Mouse (Mus musculus): ENCODE data around the gene Becn1. TPM values are rescaled to one million over a fixed set of nuclear protein-coding genes. Genes with fewer than 3 reads are reported as not detected.
"Not testable (repeated sequence)": the region's sequence is repeated elsewhere in the genome, so short reads cannot be mapped to it uniquely, and the experiment has no call there.

Becn1 gene
- polyA plus RNA-seq, 1 experiment from 2014 or later = 140 TPM

DNA sequence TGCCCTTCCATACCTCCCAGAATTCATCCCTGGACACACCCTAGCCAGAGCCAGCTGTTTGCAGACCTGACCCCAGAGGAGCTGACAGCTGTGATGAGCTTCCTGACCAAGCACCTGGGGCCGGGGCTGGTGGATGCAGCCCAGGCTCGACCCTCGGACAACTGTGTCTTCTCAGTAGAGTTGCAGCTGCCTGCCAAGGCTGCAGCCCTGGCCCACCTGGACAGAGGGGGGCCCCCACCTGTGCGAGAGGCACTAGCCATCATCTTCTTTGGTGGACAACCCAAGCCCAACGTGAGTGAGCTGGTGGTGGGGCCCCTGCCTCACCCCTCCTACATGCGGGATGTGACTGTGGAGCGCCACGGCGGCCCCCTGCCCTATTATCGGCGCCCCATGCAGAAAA is 23.1 kb upstream of the Becn1 start:
- not testable (repeated sequence) for H3K27me3 ChIP-seq (ENCODE audit: control insufficient read depth, insufficient read depth, low read length); H3K27ac ChIP-seq (ENCODE audit: low read length); H3K4me3 ChIP-seq (ENCODE audit: low read depth, low read length); H3K9ac ChIP-seq (replicated peaks; ENCODE audit: low read depth, low read length); H3K4me2 ChIP-seq (replicated peaks; ENCODE audit: low read depth, low read length); H3K9me3 ChIP-seq (ENCODE audit: control insufficient read depth, low read depth, low read length); H3K4me1 ChIP-seq (ENCODE audit: control insufficient read depth, insufficient read depth, low read length); ATAC-seq (ENCODE audit: insufficient number of reproducible peaks, insufficient read depth, low FRiP score, low read depth)
- 91% methylated on average over 11 of the region's 11 CpGs for WGBS
- H3K36me3 ChIP-seq (ENCODE audit: control insufficient read depth, insufficient read depth, low read length) = peaks cover 49% of the 10 kb centered on the region

DNA sequence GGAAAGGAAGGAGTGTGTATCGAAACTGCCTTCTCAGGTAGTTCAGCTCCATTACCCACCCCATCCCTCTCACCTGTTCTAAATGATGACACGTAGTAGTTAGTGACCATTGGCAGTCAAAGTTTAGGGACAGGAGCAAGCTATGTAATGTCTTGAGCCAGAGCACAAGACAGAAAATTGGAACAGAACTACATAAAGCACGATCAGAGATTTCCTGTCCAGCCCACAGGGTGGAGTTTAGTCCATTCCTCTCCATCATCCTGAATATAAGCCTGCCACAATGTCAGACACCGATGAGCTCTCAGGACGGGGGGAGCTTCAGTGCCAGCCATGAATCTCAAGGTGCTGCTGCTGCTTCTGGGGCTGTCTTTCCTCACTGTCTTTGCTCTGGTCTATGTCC is 22.7 kb upstream of the Becn1 start, which contains the start of gene Aoc2:
TSS of gene Aoc2 (plus strand) at position 301 of the 400 bp plus-strand sequence.
- H3K4me1 ChIP-seq (ENCODE audit: control insufficient read depth, insufficient read depth, low read length) = 0 out of 2 replicates have a peak, but pooled peaks cover 3% of the 10 kb centered on the region
- no peak within 1 kb of the TSS for H3K4me3 ChIP-seq (ENCODE audit: low read depth, low read length)
- H3K4me2 ChIP-seq (replicated peaks; ENCODE audit: low read depth, low read length) = no peak within 1 kb of the TSS
- no peaks in the 10 kb centered on the region for H3K27me3 ChIP-seq (ENCODE audit: control insufficient read depth, insufficient read depth, low read length)
- peaks cover 54% of the 10 kb centered on the region for H3K36me3 ChIP-seq (ENCODE audit: control insufficient read depth, insufficient read depth, low read length)
- 88% methylated on average over 5 of the region's 5 CpGs for WGBS
- H3K9ac ChIP-seq (replicated peaks; ENCODE audit: low read depth, low read length) = no peak within 1 kb of the TSS
- H3K9me3 ChIP-seq (ENCODE audit: control insufficient read depth, low read depth, low read length) = no peaks in the 10 kb centered on the region
- ATAC-seq (ENCODE audit: insufficient number of reproducible peaks, insufficient read depth, low FRiP score, low read depth) = no peak
- no peak within 1 kb of the TSS for H3K27ac ChIP-seq (ENCODE audit: low read length)

DNA sequence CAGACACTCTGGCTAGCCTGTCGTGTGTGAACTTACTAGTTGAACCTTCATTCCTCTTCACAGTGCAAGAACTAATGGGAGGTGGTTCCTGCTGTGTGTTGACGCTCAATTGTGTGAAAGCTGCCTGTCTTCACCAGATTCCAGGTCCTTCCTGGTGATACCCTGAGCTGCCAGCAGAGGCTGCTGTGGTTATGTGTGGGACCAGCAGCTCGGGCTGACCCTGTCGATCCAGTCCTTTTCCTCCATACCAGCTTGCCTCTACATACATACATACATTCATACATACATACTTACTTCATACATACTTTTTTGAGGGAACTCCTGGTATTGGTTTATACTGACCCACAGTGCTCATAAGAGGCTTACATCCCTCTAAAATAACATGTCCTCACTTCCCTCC is 21.5 kb upstream of the Becn1 start:
- no peak overlapping the region for H3K9ac ChIP-seq (replicated peaks; ENCODE audit: low read depth, low read length)
- 12% methylated on average over 4 of the region's 4 CpGs for WGBS
- no peak for ATAC-seq (ENCODE audit: insufficient number of reproducible peaks, insufficient read depth, low FRiP score, low read depth)

DNA sequence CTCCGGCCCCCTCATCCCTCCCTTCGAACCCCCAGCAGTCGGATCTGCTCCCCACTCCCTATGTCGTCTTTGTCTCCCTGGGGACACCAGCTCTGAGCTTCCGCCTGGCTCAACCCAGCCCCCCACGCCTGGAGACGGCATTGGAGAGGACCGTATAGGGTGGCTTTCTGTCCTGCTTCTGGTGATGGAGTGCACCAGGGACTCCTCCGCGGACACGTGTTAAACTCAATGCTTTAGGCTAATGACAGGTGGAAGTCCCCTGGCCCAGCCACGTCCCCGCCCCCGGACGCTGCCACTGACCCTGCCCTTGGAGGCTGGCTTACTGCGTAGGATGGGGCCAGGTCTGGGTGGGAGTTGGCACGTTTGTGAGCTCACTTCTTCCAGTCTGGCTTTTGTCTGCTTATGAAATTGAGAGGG is 14.4 kb upstream of the Becn1 start:
- under 1% methylated on average over 17 of the region's 17 CpGs for WGBS
- Histone ChIP-seq H3K27me3 (ENCODE audit: control insufficient read depth, insufficient read depth, low read length) (no peaks in the 10 kb centered on the region), H3K4me1 (ENCODE audit: control insufficient read depth, insufficient read depth, low read length) (peaks cover 6% of the 10 kb centered on the region), H3K9ac (replicated peaks; ENCODE audit: low read depth, low read length) (peak overlapping the region; percentile 72), H3K27ac (ENCODE audit: low read length) (peak overlapping the region; percentile 76), H3K4me3 (ENCODE audit: low read depth, low read length) (peak overlapping the region; percentile 99), H3K4me2 (replicated peaks; ENCODE audit: low read depth, low read length) (peak overlapping the region; percentile 91), H3K9me3 (ENCODE audit: control insufficient read depth, low read depth, low read length) (no peaks in the 10 kb centered on the region), H3K36me3 (ENCODE audit: control insufficient read depth, insufficient read depth, low read length) (peaks cover 34% of the 10 kb centered on the region)
- peak; percentile 48; the same call in 1 of the 2 replicates for ATAC-seq (ENCODE audit: insufficient number of reproducible peaks, insufficient read depth, low FRiP score, low read depth)

More for the DNA sequence above, 21.5 kb upstream of the Becn1 start:
- no peak overlapping the region for H3K4me3 ChIP-seq (ENCODE audit: low read depth, low read length)
- no peaks in the 10 kb centered on the region for H3K27me3 ChIP-seq (ENCODE audit: control insufficient read depth, insufficient read depth, low read length)
- no peaks in the 10 kb centered on the region for H3K9me3 ChIP-seq (ENCODE audit: control insufficient read depth, low read depth, low read length)
- H3K27ac ChIP-seq (ENCODE audit: low read length) = no peak overlapping the region
- peaks cover 64% of the 10 kb centered on the region for H3K36me3 ChIP-seq (ENCODE audit: control insufficient read depth, insufficient read depth, low read length)
- H3K4me2 ChIP-seq (replicated peaks; ENCODE audit: low read depth, low read length) = no peak overlapping the region
- H3K4me1 ChIP-seq (ENCODE audit: control insufficient read depth, insufficient read depth, low read length) = no peaks in the 10 kb centered on the region

DNA sequence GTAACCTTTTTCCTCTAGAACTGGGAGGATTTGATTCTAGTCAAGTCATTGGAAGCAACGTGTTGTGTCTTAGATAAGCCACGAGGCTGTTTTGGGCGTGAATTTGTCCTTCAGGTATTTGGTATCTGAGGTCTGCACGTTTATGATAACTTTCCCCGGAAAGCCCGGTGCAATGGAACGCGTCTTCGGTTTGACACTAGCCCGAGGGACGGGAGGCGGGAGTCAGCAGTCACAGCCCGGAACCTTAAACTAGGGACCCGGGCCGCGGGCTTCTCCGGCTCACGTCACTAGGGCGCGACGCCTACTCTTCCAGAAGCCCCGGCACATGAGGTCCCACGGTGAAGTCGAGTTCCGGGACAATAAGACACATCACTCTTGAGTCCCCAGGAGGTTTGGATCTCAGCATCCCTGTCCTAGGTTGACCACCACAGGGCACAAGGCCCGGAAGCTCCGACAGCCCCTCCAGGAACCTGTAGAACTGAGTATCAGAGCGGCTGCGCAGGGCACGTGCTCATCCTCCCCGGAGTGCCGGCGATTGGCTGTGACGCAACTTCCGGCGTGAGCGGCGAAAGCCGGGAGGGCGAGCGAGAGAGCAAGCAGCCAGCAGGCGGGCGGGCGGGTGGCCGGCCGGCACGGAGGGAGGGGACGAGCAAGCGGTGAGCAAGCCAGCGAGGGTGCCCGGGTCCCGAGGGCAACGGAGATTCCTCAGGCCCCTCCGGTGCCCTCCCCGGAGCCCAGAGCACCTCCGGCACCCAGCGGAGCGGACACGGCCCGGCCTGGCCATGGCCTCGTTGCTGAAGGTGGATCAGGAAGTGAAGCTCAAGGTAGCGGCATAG is 13.8 kb upstream of the Becn1 start, which contains the start of gene Psme3:
TSS of gene Psme3 (plus strand) at position 549 of the 836 bp plus-strand sequence.
- Histone ChIP-seq H3K4me3 (ENCODE audit: low read depth, low read length) (peak within 1 kb of the TSS; percentile 99), H3K27me3 (ENCODE audit: control insufficient read depth, insufficient read depth, low read length) (no peaks in the 10 kb centered on the region), H3K4me1 (ENCODE audit: control insufficient read depth, insufficient read depth, low read length) (peaks cover 6% of the 10 kb centered on the region), H3K9me3 (ENCODE audit: control insufficient read depth, low read depth, low read length) (no peaks in the 10 kb centered on the region), H3K27ac (ENCODE audit: low read length) (peak within 1 kb of the TSS; percentile 76), H3K4me2 (replicated peaks; ENCODE audit: low read depth, low read length) (peak within 1 kb of the TSS; percentile 91), H3K36me3 (ENCODE audit: control insufficient read depth, insufficient read depth, low read length) (peaks cover 27% of the 10 kb centered on the region), H3K9ac (replicated peaks; ENCODE audit: low read depth, low read length) (peak within 1 kb of the TSS; percentile 72)
- peak; percentile 93 for ATAC-seq (ENCODE audit: insufficient number of reproducible peaks, insufficient read depth, low FRiP score, low read depth)
- under 1% methylated on average over 58 of the region's 62 CpGs for WGBS

DNA sequence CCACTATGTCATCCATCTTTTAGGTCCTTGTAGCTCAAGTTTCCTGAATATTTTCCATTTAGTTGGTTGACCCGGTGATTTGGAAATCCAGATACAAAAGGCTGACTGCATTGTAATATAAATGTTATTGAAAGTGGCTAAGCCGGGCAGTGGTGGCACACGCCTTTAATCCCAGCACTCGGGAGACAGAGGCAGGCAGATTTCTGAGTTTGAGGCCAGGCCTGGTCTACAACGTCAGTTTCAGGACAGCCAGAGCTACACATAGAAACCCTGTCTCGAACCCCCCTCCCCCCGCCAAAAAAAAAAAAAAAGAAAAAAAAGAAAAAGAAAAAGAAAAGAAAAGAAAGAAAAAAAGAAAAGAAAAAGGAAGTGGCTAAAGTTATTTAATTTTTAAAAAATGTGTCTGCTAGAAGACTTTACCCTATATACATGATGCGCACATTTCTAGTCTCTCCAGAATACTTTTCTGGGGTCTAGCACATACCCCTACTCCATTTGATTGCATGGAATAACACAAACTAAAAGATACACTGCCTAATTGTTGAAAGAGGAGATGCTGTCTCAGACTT is 13.1 kb upstream of the Becn1 start:
- Histone ChIP-seq H3K9me3 (ENCODE audit: control insufficient read depth, low read depth, low read length) (no peaks in the 10 kb centered on the region), H3K4me3 (ENCODE audit: low read depth, low read length) (peak overlapping the region; percentile 99), H3K27me3 (ENCODE audit: control insufficient read depth, insufficient read depth, low read length) (no peaks in the 10 kb centered on the region), H3K36me3 (ENCODE audit: control insufficient read depth, insufficient read depth, low read length) (peaks cover 20% of the 10 kb centered on the region), H3K9ac (replicated peaks; ENCODE audit: low read depth, low read length) (peak overlapping the region; percentile 72), H3K4me2 (replicated peaks; ENCODE audit: low read depth, low read length) (peak overlapping the region; percentile 91), H3K4me1 (ENCODE audit: control insufficient read depth, insufficient read depth, low read length) (peaks cover 6% of the 10 kb centered on the region), H3K27ac (ENCODE audit: low read length) (peak overlapping the region; percentile 76)
- ATAC-seq (ENCODE audit: insufficient number of reproducible peaks, insufficient read depth, low FRiP score, low read depth) = no peak
- WGBS = 84% methylated on average over 8 of the region's 8 CpGs

DNA sequence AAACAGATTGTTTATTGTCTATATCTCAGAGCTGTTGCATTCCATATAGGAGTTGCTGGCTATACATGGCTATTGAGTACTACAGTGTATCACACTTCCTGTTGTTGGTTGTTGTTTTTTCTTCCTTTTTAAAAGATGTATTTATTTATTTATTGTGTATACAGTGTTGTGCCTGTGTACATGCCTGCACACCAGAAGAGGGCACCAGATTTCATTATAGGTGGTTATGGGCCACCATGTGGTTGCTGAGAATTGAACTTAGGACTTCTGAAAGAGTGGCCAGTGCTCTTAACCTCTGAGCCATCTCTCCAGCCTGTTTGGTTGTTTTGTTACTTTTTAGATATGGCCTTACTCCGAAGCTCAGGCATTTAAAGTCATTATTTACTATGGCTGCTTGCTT is 12.5 kb upstream of the Becn1 start:
- H3K9me3 ChIP-seq (ENCODE audit: control insufficient read depth, low read depth, low read length) = no peaks in the 10 kb centered on the region
- no peak overlapping the region for H3K27ac ChIP-seq (ENCODE audit: low read length)
- no peaks in the 10 kb centered on the region for H3K27me3 ChIP-seq (ENCODE audit: control insufficient read depth, insufficient read depth, low read length)
- no peak overlapping the region for H3K4me3 ChIP-seq (ENCODE audit: low read depth, low read length)
- 94% methylated on average over 1 of the region's 1 CpGs for WGBS
- no peak overlapping the region for H3K9ac ChIP-seq (replicated peaks; ENCODE audit: low read depth, low read length)
- peaks cover 14% of the 10 kb centered on the region for H3K36me3 ChIP-seq (ENCODE audit: control insufficient read depth, insufficient read depth, low read length)
- peaks cover 6% of the 10 kb centered on the region for H3K4me1 ChIP-seq (ENCODE audit: control insufficient read depth, insufficient read depth, low read length)
- no peak for ATAC-seq (ENCODE audit: insufficient number of reproducible peaks, insufficient read depth, low FRiP score, low read depth)
- no peak overlapping the region for H3K4me2 ChIP-seq (replicated peaks; ENCODE audit: low read depth, low read length)

DNA sequence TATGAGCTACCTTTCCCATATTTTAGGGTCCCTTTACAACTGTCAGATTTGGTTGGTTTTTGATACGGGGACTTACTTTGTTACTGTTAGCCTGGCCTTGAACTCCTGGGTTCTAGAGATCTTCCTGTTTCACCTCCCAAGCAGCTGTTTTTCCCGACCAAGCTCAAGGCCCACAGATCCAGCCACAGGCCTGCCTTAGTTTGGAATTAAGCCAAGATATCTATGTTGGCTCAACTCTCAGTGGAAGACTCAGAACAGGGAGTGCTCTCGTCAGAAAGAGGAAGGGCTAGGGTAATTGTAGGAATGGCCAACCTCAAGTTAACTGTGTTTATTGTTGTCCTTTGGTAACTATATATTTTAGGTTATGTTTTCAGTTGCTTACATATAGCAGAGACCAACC is 10.1 kb upstream of the Becn1 start:
- Histone ChIP-seq H3K9me3 (ENCODE audit: control insufficient read depth, low read depth, low read length) (no peaks in the 10 kb centered on the region), H3K4me3 (ENCODE audit: low read depth, low read length) (no peak overlapping the region), H3K9ac (replicated peaks; ENCODE audit: low read depth, low read length) (no peak overlapping the region), H3K27me3 (ENCODE audit: control insufficient read depth, insufficient read depth, low read length) (no peaks in the 10 kb centered on the region), H3K36me3 (ENCODE audit: control insufficient read depth, insufficient read depth, low read length) (no peaks in the 10 kb centered on the region), H3K27ac (ENCODE audit: low read length) (no peak overlapping the region), H3K4me2 (replicated peaks; ENCODE audit: low read depth, low read length) (no peak overlapping the region), H3K4me1 (ENCODE audit: control insufficient read depth, insufficient read depth, low read length) (peaks cover 4% of the 10 kb centered on the region)
- 62% methylated on average over 3 of the region's 3 CpGs for WGBS
- no peak for ATAC-seq (ENCODE audit: insufficient number of reproducible peaks, insufficient read depth, low FRiP score, low read depth)
